Mouse (Mus musculus) stomach, postnatal 0 days (tissue): ENCODE measurements around the gene Fuom. TPM values are rescaled to one million over a fixed set of nuclear protein-coding genes. Genes with fewer than 3 reads are reported as not detected.

Source experiments
- ATAC-seq: fragments of 200-750 bp; cut with Nextera tagmentation; 2 replicates; pipeline ENCODE4 v1.8.0; 2017; ENCODE audit not compliant: low FRiP score, low TSS enrichment
- DNase-seq: peaks from one replicate; pipeline ENCODE4 v3.0.0-alpha.2; 2016; ENCODE audit warnings: low spot score
- H3K27ac ChIP-seq: fragments of 300-500 bp; sonication (generic); replicated peaks from 2 replicates; pipeline ENCODE4 v1.5.1; 2014; ENCODE audit warnings: mild to moderate bottlenecking, control low read depth
- H3K27me3 ChIP-seq: fragments of 300-500 bp; sonication (generic); 2 replicates; pipeline ENCODE4 v1.6.1; 2014; ENCODE audit warnings: low read length; ENCODE audit not compliant: control insufficient read depth, insufficient read depth
- H3K36me3 ChIP-seq: fragments of 300-500 bp; sonication (generic); 2 replicates; pipeline ENCODE4 v1.6.1; 2014; ENCODE audit warnings: low read length, mixed read lengths; ENCODE audit not compliant: control insufficient read depth, insufficient read depth
- H3K4me1 ChIP-seq: fragments of 300-500 bp; sonication (generic); replicated peaks from 2 replicates; pipeline ENCODE4 v1.6.1; 2014; ENCODE audit warnings: antibody characterized with exemption; ENCODE audit not compliant: control insufficient read depth, insufficient read depth
- H3K4me2 ChIP-seq: fragments of 300-500 bp; sonication (generic); replicated peaks from 2 replicates; pipeline ENCODE4 v1.6.1; 2014; ENCODE audit warnings: low read depth, mild to moderate bottlenecking, control low read depth, moderate library complexity
- H3K4me3 ChIP-seq: fragments of 300-500 bp; sonication (generic); 2 replicates; pipeline ENCODE4 v1.5.1; 2014; ENCODE audit warnings: low read depth, low read length, control low read depth
- H3K9ac ChIP-seq: fragments of 300-500 bp; sonication (generic); 2 replicates; pipeline ENCODE4 v1.6.1; 2014; ENCODE audit warnings: mild to moderate bottlenecking, low read length, control low read depth, mixed read lengths
- H3K9me3 ChIP-seq: fragments of 300-500 bp; sonication (generic); 2 replicates; pipeline ENCODE4 v1.6.1; 2016; ENCODE audit warnings: low read length; ENCODE audit not compliant: control insufficient read depth
- CTCF ChIP-seq: IDR thresholded peaks from 2 replicates; pipeline ENCODE4 v1.5.1; 2016; ENCODE audit warnings: antibody characterized with exemption, low read depth, mild to moderate bottlenecking, moderate library complexity
- EP300 ChIP-seq: optimal IDR thresholded peaks from 2 replicates; pipeline ENCODE3; 2016; ENCODE audit warnings: antibody characterized with exemption
- WGBS: fragments of 180-500 bp; shearing (Covaris S2); extraction: QIAGEN DNeasy Blood & Tissue Kit; methylation state at CpG from one replicate; pipeline ENCODE4 v1.1.7; 2014; 5-methylcytosine and 5-hydroxymethylcytosine counted together
- polyA plus RNA-seq: library from polyadenylated mRNA; unstranded; fragments of >200 nt; fragmentation: Nextera tagmentation; extraction: Ambion mirVana; gene quantifications from 2 replicates; pipeline ENCODE4 v1.2.1, GENCODE M21; 2015

Fuom gene
- 41.2 and 44.5 TPM in 2 replicates for polyA plus RNA-seq

GRCm38 (mm10) chr7:140101993-140102860 is at the start of gene Fuom:
TSS of gene Fuom (minus strand) at chr7:140102441.
- 0 out of 2 replicates have a peak within 1 kb of the TSS, but pooled peaks have one; percentile 2 for H3K27ac ChIP-seq
- H3K36me3 ChIP-seq, result peaks cover 7% of the 10 kb centered on the region; the same call in 1 of the 2 replicates
- DNase-seq, result peak; percentile 89
- peak; percentile 94 for ATAC-seq
- H3K27me3 ChIP-seq, result no peaks in the 10 kb centered on the region
- peak within 1 kb of the TSS; percentile 54 for H3K4me2 ChIP-seq
- no peaks in the 10 kb centered on the region for H3K9me3 ChIP-seq
- H3K4me3 ChIP-seq, result peak within 1 kb of the TSS; percentile 33
- H3K9ac ChIP-seq, result peak within 1 kb of the TSS; percentile 9
- no peaks in the 10 kb centered on the region for H3K4me1 ChIP-seq
- WGBS, result under 1% methylated on average over 30 of the region's 30 CpGs
- peak; percentile 17; the same call in 1 of the 2 replicates for TF ChIP-seq CTCF
- TF ChIP-seq EP300, result no peak

- Histone ChIP-seq H3K27me3 (no peaks in the 10 kb centered on the region), H3K4me3 (no peak overlapping the region), H3K9me3 (no peaks in the 10 kb centered on the region), H3K27ac (no peak overlapping the region), H3K36me3 (no peaks in the 10 kb centered on the region), H3K9ac (no peak overlapping the region), H3K4me1 (no peaks in the 10 kb centered on the region), H3K4me2 (no peak overlapping the region)
- 84% methylated on average over 4 of the region's 4 CpGs for WGBS
- ATAC-seq, result no peak
- TF ChIP-seq EP300 (no peak), CTCF (no peak)
- DNase-seq, result no peak
Observed at GRCm38 (mm10) chr7:140144550-140144949, 42.3 kb upstream of the Fuom start.

- H3K4me2 ChIP-seq, result no peak overlapping the region
- no peaks in the 10 kb centered on the region for H3K4me1 ChIP-seq
- H3K36me3 ChIP-seq, result no peaks in the 10 kb centered on the region
- no peaks in the 10 kb centered on the region for H3K27me3 ChIP-seq
- DNase-seq, result peak; percentile 76
- peak; percentile 86 for TF ChIP-seq CTCF
- no peak for TF ChIP-seq EP300
- 3% methylated on average over 14 of the region's 14 CpGs for WGBS
- ATAC-seq, result no peak
- H3K4me3 ChIP-seq, result no peak overlapping the region
- H3K9me3 ChIP-seq, result no peaks in the 10 kb centered on the region
- no peak overlapping the region for H3K9ac ChIP-seq
- H3K27ac ChIP-seq, result no peak overlapping the region
Observed at GRCm38 (mm10) chr7:140141350-140141749, 39.1 kb upstream of the Fuom start.

GRCm38 (mm10) chr7:140138021-140138310 is 35.7 kb upstream of the Fuom start:
- DNase-seq, result no peak
- TF ChIP-seq EP300 (no peak), CTCF (no peak)
- Histone ChIP-seq H3K27ac (peak overlapping the region; percentile 88), H3K4me2 (peak overlapping the region; percentile 88), H3K9me3 (no peaks in the 10 kb centered on the region), H3K27me3 (no peaks in the 10 kb centered on the region), H3K4me3 (peak overlapping the region; percentile 74), H3K9ac (peak overlapping the region; percentile 88), H3K36me3 (no peaks in the 10 kb centered on the region), H3K4me1 (no peaks in the 10 kb centered on the region)
- ATAC-seq, result no peak
- WGBS, result 0% methylated on average over 8 of the region's 8 CpGs

GRCm38 (mm10) chr7:140137135-140138020 is 35.1 kb upstream of the Fuom start, which contains the start of gene Mtg1:
TSS of gene Mtg1 (plus strand) at chr7:140137564.
- DNase-seq (peak; percentile 96), ATAC-seq (peak; percentile 97)
- Histone ChIP-seq H3K36me3 (no peaks in the 10 kb centered on the region), H3K4me3 (peak within 1 kb of the TSS; percentile 74), H3K27me3 (no peaks in the 10 kb centered on the region), H3K9me3 (no peaks in the 10 kb centered on the region), H3K27ac (peak within 1 kb of the TSS; percentile 88), H3K4me2 (peak within 1 kb of the TSS; percentile 88), H3K4me1 (no peaks in the 10 kb centered on the region), H3K9ac (peak within 1 kb of the TSS; percentile 88)
- WGBS, result 2% methylated on average over 37 of the region's 39 CpGs
- no peak for TF ChIP-seq EP300
- TF ChIP-seq CTCF, result peak; percentile 33
